Mouse (Mus musculus) midbrain, embryonic 10.5 days (tissue): ENCODE results near the gene Fbxo9. TPM values are rescaled to one million over a fixed set of nuclear protein-coding genes. Genes with fewer than 3 reads are reported as not detected.
A peak's percentile ranks its signal among the peaks of the same experiment; 100 is the strongest.

Source experiments
- DNase-seq: peaks from one replicate; pipeline ENCODE4 v3.0.0-alpha.2; 2017; ENCODE audit warnings: low spot score
- H3K27ac ChIP-seq: fragments of 300-500 bp; sonication (generic); replicated peaks from 2 replicates; pipeline ENCODE4 v1.5.1; 2016; ENCODE audit warnings: mild to moderate bottlenecking
- H3K27me3 ChIP-seq: fragments of 300-500 bp; sonication (generic); 2 replicates; pipeline ENCODE4 v1.6.1; 2016; ENCODE audit warnings: low read depth, mild to moderate bottlenecking; ENCODE audit not compliant: poor library complexity, severe bottlenecking
- H3K36me3 ChIP-seq: fragments of 300-500 bp; sonication (generic); 2 replicates; pipeline ENCODE4 v1.6.1; 2016; ENCODE audit warnings: mild to moderate bottlenecking, moderate library complexity
- H3K4me1 ChIP-seq: fragments of 300-500 bp; sonication (generic); 2 replicates; pipeline ENCODE4 v1.6.1; 2016
- H3K4me3 ChIP-seq: fragments of 300-500 bp; sonication (generic); 2 replicates; pipeline ENCODE4 v1.5.1; 2016; ENCODE audit warnings: mild to moderate bottlenecking, moderate library complexity
- H3K9me3 ChIP-seq: fragments of 300-500 bp; sonication (generic); replicated peaks from 2 replicates; pipeline ENCODE4 v1.6.1; 2016; ENCODE audit warnings: mild to moderate bottlenecking
- WGBS: fragments of 180-500 bp; shearing (Covaris S2); methylation state at CpG from one replicate; pipeline ENCODE4 v1.1.7; 2016; 5-methylcytosine and 5-hydroxymethylcytosine counted together
- polyA plus RNA-seq: library from polyadenylated mRNA; unstranded; fragments of >200 nt; fragmentation: Nextera tagmentation; extraction: Ambion mirVana; gene quantifications from 2 replicates; pipeline ENCODE4 v1.2.1, GENCODE M21; 2016

The Fbxo9 gene
- polyA plus RNA-seq, 1 experiment from 2014 or later: 21.9 TPM

GRCm38 (mm10) chr9:78122939-78123712 is 14.3 kb upstream of the Fbxo9 start:
- no peaks in the 10 kb centered on the region for H3K27me3 ChIP-seq
- H3K27ac ChIP-seq: no peak overlapping the region
- no peak overlapping the region for H3K4me3 ChIP-seq
- H3K9me3 ChIP-seq: no peaks in the 10 kb centered on the region
- H3K36me3 ChIP-seq: peaks cover 50% of the 10 kb centered on the region
- peaks cover 16% of the 10 kb centered on the region for H3K4me1 ChIP-seq
- 95% methylated on average over 7 of the region's 7 CpGs for WGBS
- DNase-seq: no peak

GRCm38 (mm10) chr9:78121985-78122384 is 13.1 kb upstream of the Fbxo9 start:
- no peak for DNase-seq
- H3K27ac ChIP-seq: no peak overlapping the region
- H3K27me3 ChIP-seq: no peaks in the 10 kb centered on the region
- no peaks in the 10 kb centered on the region for H3K9me3 ChIP-seq
- 81% methylated on average over 6 of the region's 6 CpGs for WGBS
- no peak overlapping the region for H3K4me3 ChIP-seq
- peaks cover 56% of the 10 kb centered on the region for H3K36me3 ChIP-seq
- peaks cover 5% of the 10 kb centered on the region; the same call in 1 of the 2 replicates for H3K4me1 ChIP-seq

- peaks cover 62% of the 10 kb centered on the region for H3K36me3 ChIP-seq
These were observed 12.5 kb upstream of the Fbxo9 start for GRCm38 (mm10) chr9:78121358-78121757.

GRCm38 (mm10) chr9:78117690-78118089 is 8.8 kb upstream of the Fbxo9 start:
- Histone ChIP-seq H3K27ac (no peak overlapping the region), H3K27me3 (no peaks in the 10 kb centered on the region), H3K4me1 (peaks cover 23% of the 10 kb centered on the region), H3K36me3 (peaks cover 50% of the 10 kb centered on the region), H3K4me3 (no peak overlapping the region), H3K9me3 (no peaks in the 10 kb centered on the region; the same call in 1 of the 2 replicates)
- 93% methylated on average over 2 of the region's 2 CpGs for WGBS
- DNase-seq: no peak

More at GRCm38 (mm10) chr9:78121358-78121757, 12.5 kb upstream of the Fbxo9 start:
- H3K9me3 ChIP-seq: no peaks in the 10 kb centered on the region; the same call in 1 of the 2 replicates
- H3K4me3 ChIP-seq: no peak overlapping the region
- 88% methylated on average over 8 of the region's 8 CpGs for WGBS
- no peak overlapping the region for H3K27ac ChIP-seq
- no peak for DNase-seq
- peaks cover 4% of the 10 kb centered on the region; the same call in 1 of the 2 replicates for H3K4me1 ChIP-seq
- H3K27me3 ChIP-seq: no peaks in the 10 kb centered on the region

- DNase-seq: no peak
- 96% methylated on average over 9 of the region's 9 CpGs for WGBS
- no peak overlapping the region for H3K27ac ChIP-seq
- no peaks in the 10 kb centered on the region; the same call in 1 of the 2 replicates for H3K9me3 ChIP-seq
- H3K36me3 ChIP-seq: peaks cover 34% of the 10 kb centered on the region
- H3K4me3 ChIP-seq: no peak overlapping the region
- H3K27me3 ChIP-seq: no peaks in the 10 kb centered on the region
- peaks cover 23% of the 10 kb centered on the region for H3K4me1 ChIP-seq
These were observed 6.9 kb upstream of the Fbxo9 start for GRCm38 (mm10) chr9:78115746-78116145.

- peak overlapping the region; percentile 98 for H3K27ac ChIP-seq
- peak overlapping the region; percentile 83 for H3K4me3 ChIP-seq
- H3K27me3 ChIP-seq: no peaks in the 10 kb centered on the region
- H3K4me1 ChIP-seq: peaks cover 30% of the 10 kb centered on the region
- under 1% methylated on average over 14 of the region's 14 CpGs for WGBS
- H3K36me3 ChIP-seq: peaks cover 28% of the 10 kb centered on the region
- DNase-seq: no peak
- no peaks in the 10 kb centered on the region; the same call in 1 of the 2 replicates for H3K9me3 ChIP-seq
These were observed 4.6 kb upstream of the Fbxo9 start for GRCm38 (mm10) chr9:78113538-78113885.

GRCm38 (mm10) chr9:78112770-78113537 is 4.1 kb upstream of the Fbxo9 start:
- H3K27me3 ChIP-seq: no peaks in the 10 kb centered on the region
- peaks cover 30% of the 10 kb centered on the region for H3K4me1 ChIP-seq
- WGBS: 3% methylated on average over 47 of the region's 47 CpGs
- peak overlapping the region; percentile 83 for H3K4me3 ChIP-seq
- DNase-seq: peak; percentile 94
- peaks cover 23% of the 10 kb centered on the region for H3K36me3 ChIP-seq
- H3K9me3 ChIP-seq: no peaks in the 10 kb centered on the region; the same call in 1 of the 2 replicates
- peak overlapping the region; percentile 98 for H3K27ac ChIP-seq

- WGBS: 97% methylated on average over 2 of the region's 2 CpGs
- Histone ChIP-seq H3K27me3 (0 out of 2 replicates have a peak, but pooled peaks cover 5% of the 10 kb centered on the region), H3K4me3 (no peak overlapping the region), H3K9me3 (no peaks in the 10 kb centered on the region; the same call in 1 of the 2 replicates), H3K4me1 (peaks cover 42% of the 10 kb centered on the region), H3K27ac (no peak overlapping the region), H3K36me3 (peaks cover 10% of the 10 kb centered on the region)
- no peak for DNase-seq
These were observed 2.6 kb upstream of the Fbxo9 start for GRCm38 (mm10) chr9:78111456-78111855.

- no peak for DNase-seq
- Histone ChIP-seq H3K27me3 (0 out of 2 replicates have a peak, but pooled peaks cover 5% of the 10 kb centered on the region), H3K4me1 (peaks cover 32% of the 10 kb centered on the region), H3K27ac (no peak overlapping the region), H3K9me3 (no peaks in the 10 kb centered on the region), H3K4me3 (peak overlapping the region; percentile 95), H3K36me3 (no peaks in the 10 kb centered on the region)
- 54% methylated on average over 5 of the region's 5 CpGs for WGBS
These were observed 791 bp upstream of the Fbxo9 start for GRCm38 (mm10) chr9:78109656-78110055.

GRCm38 (mm10) chr9:78107912-78108795 is 711 bp downstream of the Fbxo9 start:
- under 1% methylated on average over 88 of the region's 88 CpGs for WGBS
- DNase-seq: peak; percentile 84
- peak overlapping the region; percentile 93 for H3K27ac ChIP-seq

GRCm38 (mm10) chr9:78107582-78107911 is 1.3 kb downstream of the Fbxo9 start:
- H3K4me1 ChIP-seq: peaks cover 19% of the 10 kb centered on the region
- no peaks in the 10 kb centered on the region for H3K36me3 ChIP-seq
- peak overlapping the region; percentile 93; the same call in 1 of the 2 replicates for H3K27ac ChIP-seq
- 0 out of 2 replicates have a peak, but pooled peaks cover 5% of the 10 kb centered on the region for H3K27me3 ChIP-seq
- DNase-seq: no peak
- WGBS: 31% methylated on average over 6 of the region's 6 CpGs
- H3K4me3 ChIP-seq: peak overlapping the region; percentile 95
- no peaks in the 10 kb centered on the region for H3K9me3 ChIP-seq

More at GRCm38 (mm10) chr9:78107912-78108795, 711 bp downstream of the Fbxo9 start:
- Histone ChIP-seq H3K36me3 (no peaks in the 10 kb centered on the region), H3K4me1 (peaks cover 23% of the 10 kb centered on the region), H3K27me3 (0 out of 2 replicates have a peak, but pooled peaks cover 5% of the 10 kb centered on the region), H3K4me3 (peak overlapping the region; percentile 95), H3K9me3 (no peaks in the 10 kb centered on the region)

- no peak for DNase-seq
- no peak overlapping the region for H3K27ac ChIP-seq
- no peaks in the 10 kb centered on the region for H3K9me3 ChIP-seq
- H3K4me3 ChIP-seq: peak overlapping the region; percentile 95; the same call in 1 of the 2 replicates
- 0 out of 2 replicates have a peak, but pooled peaks cover 5% of the 10 kb centered on the region for H3K27me3 ChIP-seq
- WGBS: 81% methylated on average over 4 of the region's 4 CpGs
- peaks cover 19% of the 10 kb centered on the region for H3K4me1 ChIP-seq
- no peaks in the 10 kb centered on the region for H3K36me3 ChIP-seq
These were observed 2.0 kb downstream of the Fbxo9 start for GRCm38 (mm10) chr9:78106821-78107220.
